Mouse (Mus musculus) intestine, postnatal 0 days (tissue): ENCODE data around the gene Tut7. TPM values are rescaled to one million over a fixed set of nuclear protein-coding genes. Genes with fewer than 3 reads are reported as not detected.
A peak's percentile ranks its signal among the peaks of the same experiment; 100 is the strongest.
"Not testable (repeated sequence)": the region's sequence is repeated elsewhere in the genome, so short reads cannot be mapped to it uniquely, and the experiment has no call there.

ENCODE experiments used
- ATAC-seq: fragments of 200-750 bp; cut with Nextera tagmentation; 2 replicates; pipeline ENCODE4 v1.8.0; 2017; ENCODE audit warnings: mild to moderate bottlenecking, moderate TSS enrichment, moderate library complexity
- H3K27ac ChIP-seq: fragments of 300-500 bp; sonication (generic); 2 replicates; pipeline ENCODE4 v1.5.1; 2014; ENCODE audit warnings: mild to moderate bottlenecking, low read depth, low read length, moderate library complexity
- H3K27me3 ChIP-seq: fragments of 300-500 bp; sonication (generic); replicated peaks from 2 replicates; pipeline ENCODE4 v1.6.1; 2014; ENCODE audit warnings: low read length, mixed read lengths; ENCODE audit not compliant: control insufficient read depth, insufficient read depth
- H3K36me3 ChIP-seq: fragments of 300-500 bp; sonication (generic); 2 replicates; pipeline ENCODE4 v1.6.1; 2014; ENCODE audit warnings: mild to moderate bottlenecking, moderate library complexity; ENCODE audit not compliant: control insufficient read depth, insufficient read depth
- H3K4me1 ChIP-seq: fragments of 300-500 bp; sonication (generic); replicated peaks from 2 replicates; pipeline ENCODE4 v1.6.1; 2014; ENCODE audit warnings: antibody characterized with exemption, low read length, mixed read lengths; ENCODE audit not compliant: control insufficient read depth, insufficient read depth
- H3K4me2 ChIP-seq: fragments of 300-500 bp; sonication (generic); replicated peaks from 2 replicates; pipeline ENCODE4 v1.6.1; 2014; ENCODE audit warnings: low read depth, mild to moderate bottlenecking, moderate library complexity
- H3K4me3 ChIP-seq: fragments of 300-500 bp; sonication (generic); 2 replicates; pipeline ENCODE4 v1.5.1; 2014; ENCODE audit warnings: low read depth, low read length
- H3K9ac ChIP-seq: fragments of 300-500 bp; sonication (generic); 2 replicates; pipeline ENCODE4 v1.6.1; 2014; ENCODE audit warnings: mild to moderate bottlenecking, low read depth, low read length
- H3K9me3 ChIP-seq: fragments of 300-500 bp; sonication (generic); 2 replicates; pipeline ENCODE4 v1.6.1; 2016; ENCODE audit warnings: mixed run types; ENCODE audit not compliant: control insufficient read depth
- CTCF ChIP-seq: sonication (generic); IDR thresholded peaks from 2 replicates; pipeline ENCODE4 v1.5.1; 2016; ENCODE audit warnings: low read depth, mild to moderate bottlenecking, control low read depth, antibody characterized with exemption, moderate library complexity
- WGBS: fragments of 180-500 bp; shearing (Covaris S2); extraction: QIAGEN DNeasy Blood & Tissue Kit; methylation state at CpG from one replicate; pipeline ENCODE4 v1.1.7; 2014; 5-methylcytosine and 5-hydroxymethylcytosine counted together
- polyA plus RNA-seq: library from polyadenylated mRNA; unstranded; fragments of >200 nt; fragmentation: Nextera tagmentation; extraction: Ambion mirVana; gene quantifications from 2 replicates; pipeline ENCODE4 v1.2.1, GENCODE M21; 2015

Tut7 gene
- polyA plus RNA-seq, 1 experiment from 2014 or later: 50.1 TPM

DNA sequence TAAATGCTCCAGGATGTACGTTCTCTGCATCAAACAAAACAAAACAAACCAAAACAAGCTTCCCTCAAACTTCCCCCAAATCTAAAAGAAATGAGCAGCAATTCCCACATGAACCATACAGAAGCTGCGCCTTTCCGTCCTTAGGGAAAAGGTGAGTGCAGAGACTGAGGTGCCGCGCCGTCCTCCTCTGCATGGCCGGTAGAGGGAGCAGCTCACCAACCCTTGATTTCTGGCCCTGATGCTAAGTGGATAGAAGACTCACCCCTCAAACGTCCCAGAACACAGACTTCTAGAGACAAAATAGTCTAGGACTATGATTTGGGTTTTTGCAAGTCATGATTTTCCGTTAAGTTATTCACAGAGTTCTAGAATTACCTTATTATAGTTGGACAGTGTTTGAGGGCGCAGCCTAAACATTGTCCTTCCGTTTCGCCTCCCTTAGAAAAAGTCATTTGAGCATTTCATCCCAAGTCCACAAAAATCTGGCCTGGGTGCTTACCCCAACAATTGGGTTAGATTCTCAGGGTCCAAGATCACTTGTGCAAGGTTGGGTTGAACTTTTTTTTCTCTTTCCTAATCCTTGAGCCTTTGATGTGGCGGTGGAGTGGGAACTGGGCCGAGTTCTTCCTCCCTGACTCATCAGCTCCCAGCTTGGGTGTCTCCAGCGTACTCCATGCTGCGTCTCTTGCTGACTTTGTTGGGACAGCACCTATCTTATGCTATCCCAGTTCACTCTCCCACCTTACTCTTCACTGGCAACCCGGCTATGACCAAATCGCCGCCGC is 33.5 kb upstream of the Tut7 start:
- 57% methylated on average over 20 of the region's 20 CpGs for WGBS
- no peaks in the 10 kb centered on the region for H3K9me3 ChIP-seq
- no peak for ATAC-seq

GRCm38 (mm10) chr13:59853471-59853870 is 30.5 kb upstream of the Tut7 start:
- Histone ChIP-seq H3K36me3 (no peaks in the 10 kb centered on the region), H3K4me3 (no peak overlapping the region), H3K4me1 (no peaks in the 10 kb centered on the region), H3K27ac (no peak overlapping the region), H3K4me2 (no peak overlapping the region), H3K9me3 (no peaks in the 10 kb centered on the region), H3K27me3 (no peaks in the 10 kb centered on the region), H3K9ac (no peak overlapping the region)
- no peak for TF ChIP-seq CTCF
- 66% methylated on average over 9 of the region's 9 CpGs for WGBS
- ATAC-seq: no peak

More for the DNA sequence above, 33.5 kb upstream of the Tut7 start:
- no peaks in the 10 kb centered on the region for H3K27me3 ChIP-seq
- H3K4me1 ChIP-seq: no peaks in the 10 kb centered on the region
- peak; percentile 90 for TF ChIP-seq CTCF
- H3K36me3 ChIP-seq: no peaks in the 10 kb centered on the region
- H3K9ac ChIP-seq: no peak overlapping the region
- no peak overlapping the region for H3K27ac ChIP-seq
- no peak overlapping the region for H3K4me2 ChIP-seq
- H3K4me3 ChIP-seq: no peak overlapping the region

DNA sequence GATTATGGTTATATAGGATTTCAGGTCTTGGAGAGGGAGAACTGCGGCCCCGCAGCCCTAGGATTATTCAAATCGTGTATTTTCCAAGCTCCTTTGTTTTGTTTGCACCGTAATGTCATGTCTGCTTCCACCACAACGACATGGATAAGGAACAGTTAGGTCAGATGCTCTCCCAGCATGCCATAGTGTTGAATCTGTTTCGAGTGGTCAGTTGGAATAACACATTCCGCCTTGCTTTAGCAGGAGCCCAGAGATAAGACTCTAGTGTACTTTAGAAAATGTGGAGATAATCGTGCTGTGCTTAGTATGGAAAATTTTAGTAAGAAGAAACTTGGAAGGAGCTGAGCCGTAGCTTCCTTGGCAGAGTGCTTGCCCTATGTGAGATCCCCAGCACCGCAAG is 27.4 kb upstream of the Tut7 start:
- WGBS: 66% methylated on average over 10 of the region's 10 CpGs
- Histone ChIP-seq H3K9me3 (no peaks in the 10 kb centered on the region), H3K36me3 (no peaks in the 10 kb centered on the region), H3K27ac (no peak overlapping the region), H3K4me2 (no peak overlapping the region), H3K27me3 (no peaks in the 10 kb centered on the region), H3K9ac (no peak overlapping the region), H3K4me3 (no peak overlapping the region), H3K4me1 (no peaks in the 10 kb centered on the region)
- TF ChIP-seq CTCF: no peak
- ATAC-seq: no peak

DNA sequence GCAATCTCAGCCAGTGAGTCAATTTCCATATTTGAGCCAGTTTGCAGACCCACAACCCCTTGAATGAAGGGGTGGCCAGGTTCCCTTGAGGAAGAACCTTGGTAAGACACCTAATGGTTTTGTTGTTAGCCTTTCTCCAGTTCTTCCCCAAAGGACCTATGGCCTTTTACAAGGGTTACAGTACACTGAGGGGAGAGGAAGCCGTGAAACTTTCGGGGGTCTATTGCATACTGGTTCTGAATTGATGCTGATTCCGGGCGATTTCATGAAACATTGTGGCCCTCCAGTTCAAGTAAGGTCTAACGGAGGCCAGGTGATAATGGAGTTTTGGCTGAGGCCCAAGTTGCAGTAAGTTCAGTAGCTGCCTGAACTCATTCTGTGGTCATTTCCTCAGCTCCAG is 21.7 kb upstream of the Tut7 start:
- H3K4me1 ChIP-seq: no peaks in the 10 kb centered on the region
- H3K27ac ChIP-seq: no peak overlapping the region
- H3K4me3 ChIP-seq: no peak overlapping the region
- H3K4me2 ChIP-seq: no peak overlapping the region
- no peaks in the 10 kb centered on the region for H3K27me3 ChIP-seq
- H3K9ac ChIP-seq: no peak overlapping the region
- TF ChIP-seq CTCF: no peak
- 92% methylated on average over 5 of the region's 5 CpGs for WGBS
- no peak for ATAC-seq
- no peaks in the 10 kb centered on the region for H3K36me3 ChIP-seq
- no peaks in the 10 kb centered on the region for H3K9me3 ChIP-seq

DNA sequence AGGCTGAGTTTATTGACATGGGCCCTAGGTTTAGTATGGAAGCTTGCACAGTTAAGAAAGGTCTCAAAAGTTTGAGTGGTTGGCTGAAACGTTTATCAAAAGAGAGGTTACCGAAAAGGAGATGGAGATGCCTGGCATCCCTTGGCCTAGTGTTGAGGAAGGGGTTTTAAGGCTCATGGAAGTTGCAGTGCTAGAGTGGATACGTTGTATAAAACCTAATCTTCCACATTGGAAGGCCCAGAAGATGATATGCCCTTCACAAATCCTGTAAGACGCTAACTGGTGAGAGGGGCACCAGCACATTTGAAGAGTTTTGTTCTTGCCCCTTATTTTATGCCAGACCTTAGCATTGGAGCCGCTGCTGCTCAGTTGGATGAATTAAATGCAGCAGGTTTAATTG is 21.0 kb upstream of the Tut7 start:
- Histone ChIP-seq H3K4me2 (no peak overlapping the region), H3K4me3 (no peak overlapping the region), H3K27ac (no peak overlapping the region), H3K27me3 (no peaks in the 10 kb centered on the region), H3K36me3 (no peaks in the 10 kb centered on the region), H3K9ac (no peak overlapping the region), H3K9me3 (no peaks in the 10 kb centered on the region), H3K4me1 (no peaks in the 10 kb centered on the region)
- no peak for TF ChIP-seq CTCF
- WGBS: 86% methylated on average over 5 of the region's 5 CpGs
- no peak for ATAC-seq

DNA sequence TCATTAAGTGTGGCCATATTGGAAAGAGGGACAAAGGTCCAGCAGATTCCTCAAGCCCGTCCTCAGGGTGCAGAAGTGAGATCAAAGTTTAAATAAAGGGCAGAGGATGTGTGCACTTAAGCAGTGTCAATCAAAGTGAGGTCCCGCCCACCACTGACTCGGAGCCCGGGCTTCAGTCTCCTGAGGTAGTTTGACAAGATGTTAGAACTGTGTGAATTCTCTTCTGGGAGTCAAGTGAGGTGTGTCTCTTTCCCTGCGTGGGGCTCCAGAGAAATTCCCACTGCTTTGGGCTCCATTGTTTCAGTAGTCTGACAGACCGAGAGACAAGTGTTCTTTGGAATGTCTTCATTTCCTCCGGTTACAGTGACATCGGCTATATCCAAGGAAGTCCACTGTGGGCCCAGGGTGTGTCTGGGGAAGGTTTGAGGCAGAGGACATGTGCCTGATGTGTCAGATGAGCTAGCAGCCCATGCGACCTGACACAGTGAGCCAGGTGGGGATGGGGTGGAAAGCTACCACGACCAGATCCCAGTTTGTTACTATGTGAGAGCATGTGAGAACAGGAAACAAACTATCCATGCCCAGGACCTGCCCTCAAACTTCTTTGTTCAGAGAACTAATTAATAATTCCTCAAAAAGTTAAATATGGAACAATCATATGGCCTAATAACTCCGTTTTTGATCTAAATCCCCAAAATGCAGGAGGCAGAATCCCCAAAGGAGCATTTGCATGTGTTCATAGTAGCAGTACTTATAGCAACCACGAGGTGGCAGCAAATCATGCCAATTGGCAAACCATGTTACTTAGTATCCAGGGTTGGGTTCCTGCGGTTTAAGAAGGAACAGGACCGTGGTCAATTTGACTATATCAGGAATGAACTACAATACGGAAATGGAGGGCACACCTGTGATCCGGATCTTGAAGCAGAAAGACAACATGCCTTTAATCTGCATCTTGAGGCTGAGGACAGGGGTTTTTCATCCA is 19.6 kb upstream of the Tut7 start:
- Histone ChIP-seq H3K36me3 (no peaks in the 10 kb centered on the region), H3K27me3 (no peaks in the 10 kb centered on the region), H3K4me2 (peak overlapping the region; percentile 54), H3K9me3 (no peaks in the 10 kb centered on the region), H3K27ac (no peak overlapping the region), H3K9ac (no peak overlapping the region; the same call in 1 of the 2 replicates), H3K4me1 (no peaks in the 10 kb centered on the region), H3K4me3 (no peak overlapping the region)
- ATAC-seq: peak; percentile 42; the same call in 1 of the 2 replicates
- TF ChIP-seq CTCF: peak; percentile 94
- WGBS: 27% methylated on average over 16 of the region's 16 CpGs

- not testable (repeated sequence) for H3K27ac ChIP-seq, H3K4me1 ChIP-seq, ATAC-seq, H3K9ac ChIP-seq, H3K27me3 ChIP-seq, H3K9me3 ChIP-seq, H3K4me2 ChIP-seq, H3K36me3 ChIP-seq, H3K4me3 ChIP-seq
- 91% methylated on average over 11 of the region's 14 CpGs for WGBS
These were observed 18.8 kb upstream of the Tut7 start for GRCm38 (mm10) chr13:59841761-59842160.
